Mouse (Mus musculus) forebrain, embryonic 11.5 days (tissue): ENCODE measurements around the gene Tmem222. TPM values are rescaled to one million over a fixed set of nuclear protein-coding genes. Genes with fewer than 3 reads are reported as not detected.

Source experiments
- ATAC-seq: fragments of 200-750 bp; cut with Nextera tagmentation; replicated peaks from 2 replicates; pipeline ENCODE4 v1.8.0; 2017; ENCODE audit warnings: moderate TSS enrichment; ENCODE audit not compliant: low FRiP score
- DNase-seq: peaks from one replicate; pipeline ENCODE4 v3.0.0-alpha.2; 2017; ENCODE audit warnings: low spot score
- H3K27ac ChIP-seq: fragments of 300-500 bp; sonication (generic); 2 replicates; pipeline ENCODE4 v1.5.1; 2014; ENCODE audit warnings: low read depth, low read length
- H3K27me3 ChIP-seq: fragments of 300-500 bp; sonication (generic); 2 replicates; pipeline ENCODE4 v1.6.1; 2014; ENCODE audit warnings: mild to moderate bottlenecking, low read length, mixed read lengths; ENCODE audit not compliant: control insufficient read depth, insufficient read depth
- H3K36me3 ChIP-seq: fragments of 300-500 bp; sonication (generic); 2 replicates; pipeline ENCODE4 v1.6.1; 2014; ENCODE audit warnings: mild to moderate bottlenecking, low read length, moderate library complexity, mixed read lengths; ENCODE audit not compliant: control insufficient read depth, insufficient read depth
- H3K4me1 ChIP-seq: fragments of 300-500 bp; sonication (generic); replicated peaks from 2 replicates; pipeline ENCODE4 v1.6.1; 2014; ENCODE audit warnings: low read length, mixed read lengths; ENCODE audit not compliant: control insufficient read depth, insufficient read depth
- H3K4me2 ChIP-seq: fragments of 300-500 bp; sonication (generic); 2 replicates; pipeline ENCODE4 v1.6.1; 2014; ENCODE audit warnings: low read depth, mild to moderate bottlenecking, low read length, moderate library complexity, mixed read lengths; ENCODE audit not compliant: severe bottlenecking
- H3K4me3 ChIP-seq: fragments of 300-500 bp; sonication (generic); 2 replicates; pipeline ENCODE4 v1.5.1; 2014; ENCODE audit warnings: low read depth, low read length
- H3K9ac ChIP-seq: fragments of 300-500 bp; sonication (generic); 2 replicates; pipeline ENCODE4 v1.6.1; 2014; ENCODE audit warnings: low read length
- H3K9me3 ChIP-seq: fragments of 300-500 bp; sonication (generic); 2 replicates; pipeline ENCODE4 v1.6.1; 2016; ENCODE audit warnings: low read length, mixed read lengths; ENCODE audit not compliant: control insufficient read depth
- WGBS: fragments of 180-500 bp; shearing (Covaris S2); extraction: QIAGEN DNeasy Blood & Tissue Kit; methylation state at CpG from one replicate; pipeline ENCODE4 v1.1.7; 2014; 5-methylcytosine and 5-hydroxymethylcytosine counted together
- polyA plus RNA-seq: library from polyadenylated mRNA; unstranded; fragments of >200 nt; fragmentation: Nextera tagmentation; extraction: Ambion mirVana; gene quantifications from 2 replicates; pipeline ENCODE4 v1.2.1, GENCODE M21; 2014

Gene Tmem222
- polyA plus RNA-seq, 1 experiment from 2014 or later, result 80.6 TPM

DNA sequence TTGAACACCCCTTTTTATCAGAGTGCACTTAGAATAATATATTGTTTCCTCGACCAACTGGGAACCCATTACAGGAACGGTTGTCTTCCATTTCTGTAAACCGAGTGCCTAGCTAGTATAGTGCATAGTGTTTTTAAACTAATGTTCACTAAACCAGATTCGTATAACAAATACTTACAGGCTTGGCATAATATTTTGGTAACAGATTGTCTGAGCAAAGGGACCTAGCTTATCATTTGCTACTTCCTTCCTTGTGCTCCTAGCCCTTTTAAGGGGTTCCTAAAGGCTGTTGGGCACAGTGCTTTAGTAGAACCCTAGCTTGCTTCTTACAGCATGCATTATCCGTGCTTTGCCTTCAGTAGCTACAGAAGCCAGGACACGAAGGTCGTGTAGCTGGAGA is 3.9 kb upstream of the Tmem222 start:
- DNase-seq, result no peak
- 51% methylated on average over 7 of the region's 7 CpGs for WGBS
- no peak overlapping the region for H3K4me2 ChIP-seq
- H3K4me3 ChIP-seq, result no peak overlapping the region
- peak overlapping the region; percentile 59; the same call in 1 of the 2 replicates for H3K27ac ChIP-seq
- H3K36me3 ChIP-seq, result no peaks in the 10 kb centered on the region
- peaks cover 4% of the 10 kb centered on the region; the same call in 1 of the 2 replicates for H3K4me1 ChIP-seq
- H3K27me3 ChIP-seq, result no peaks in the 10 kb centered on the region
- H3K9me3 ChIP-seq, result no peaks in the 10 kb centered on the region
- ATAC-seq, result no peak
- H3K9ac ChIP-seq, result 0 out of 2 replicates have a peak overlapping the region, but pooled peaks have one; percentile 12

DNA sequence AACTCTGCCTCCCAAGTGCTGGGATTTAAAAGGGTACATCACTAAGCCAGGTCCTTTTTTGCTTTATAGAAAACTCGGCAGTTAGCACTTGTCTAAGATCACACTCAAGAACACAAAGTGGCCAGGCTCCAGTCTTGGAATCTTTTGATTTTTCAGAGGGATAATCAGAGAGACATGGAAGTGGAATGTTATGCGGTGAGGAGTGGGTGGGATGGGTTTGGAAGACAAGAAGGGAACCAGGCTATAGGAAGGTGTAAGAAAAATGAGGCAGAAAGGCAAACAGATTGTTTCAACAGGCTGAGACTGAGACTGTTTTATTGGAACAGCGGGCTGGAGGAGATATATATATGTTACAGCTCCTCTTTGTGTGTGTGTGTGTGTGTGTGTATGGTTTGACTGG is 890 bp upstream of the Tmem222 start:
- H3K4me3 ChIP-seq, result peak overlapping the region; percentile 66; the same call in 1 of the 2 replicates
- 86% methylated on average over 3 of the region's 3 CpGs for WGBS
- DNase-seq (no peak), ATAC-seq (no peak)
- no peaks in the 10 kb centered on the region for H3K27me3 ChIP-seq
- peak overlapping the region; percentile 62; the same call in 1 of the 2 replicates for H3K4me2 ChIP-seq
- peaks cover 8% of the 10 kb centered on the region; the same call in 1 of the 2 replicates for H3K4me1 ChIP-seq
- no peaks in the 10 kb centered on the region for H3K9me3 ChIP-seq
- peak overlapping the region; percentile 90; the same call in 1 of the 2 replicates for H3K27ac ChIP-seq
- no peaks in the 10 kb centered on the region for H3K36me3 ChIP-seq
- H3K9ac ChIP-seq, result no peak overlapping the region; the same call in 1 of the 2 replicates

DNA sequence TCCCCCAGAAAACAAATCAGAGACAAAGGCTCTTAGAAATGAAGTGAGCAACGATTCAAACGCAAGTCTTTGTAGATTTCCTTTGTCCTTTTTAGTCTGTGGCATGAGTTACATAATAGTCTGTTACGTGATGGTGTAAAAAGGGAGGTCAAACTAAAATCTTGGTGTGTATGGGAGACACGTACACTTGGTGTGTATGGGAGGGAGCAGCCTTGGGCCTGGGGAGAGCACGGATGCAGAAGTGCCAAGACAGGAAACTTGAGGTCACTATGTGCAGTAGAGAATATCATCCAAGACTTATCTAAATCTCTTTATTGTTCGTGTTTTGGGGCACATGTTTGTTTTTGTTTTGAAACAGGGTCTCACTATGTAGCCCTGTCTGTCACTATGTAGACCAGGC is 475 bp upstream of the Tmem222 start:
- WGBS, result 26% methylated on average over 6 of the region's 6 CpGs

DNA sequence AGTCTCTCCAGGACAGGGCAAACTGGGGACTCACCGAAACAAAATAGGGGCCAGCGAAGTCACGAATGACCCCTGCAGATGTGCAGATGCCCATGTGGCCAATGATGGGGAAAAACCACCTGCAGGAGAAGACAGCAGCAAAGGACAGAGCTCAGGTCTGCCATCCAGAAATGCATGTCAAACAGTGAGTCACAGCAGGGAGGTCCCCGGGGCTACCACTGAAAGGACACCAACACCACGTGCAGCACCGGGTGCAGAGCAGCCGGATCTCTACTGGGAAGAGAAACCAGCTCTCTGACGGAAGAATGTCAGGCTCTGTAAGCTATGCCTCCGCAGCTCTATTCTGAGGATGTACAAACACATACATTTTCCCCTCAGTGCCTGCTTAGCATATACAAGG is 6.7 kb downstream of the Tmem222 start:
- Histone ChIP-seq H3K4me3 (no peak overlapping the region), H3K36me3 (peaks cover 6% of the 10 kb centered on the region; the same call in 1 of the 2 replicates), H3K4me2 (no peak overlapping the region), H3K9ac (no peak overlapping the region), H3K4me1 (0 out of 2 replicates have a peak, but pooled peaks cover 2% of the 10 kb centered on the region), H3K27ac (no peak overlapping the region), H3K27me3 (no peaks in the 10 kb centered on the region), H3K9me3 (no peaks in the 10 kb centered on the region)
- WGBS, result 88% methylated on average over 9 of the region's 9 CpGs
- no peak for DNase-seq
- ATAC-seq, result no peak

More for the DNA sequence above, 475 bp upstream of the Tmem222 start:
- Histone ChIP-seq H3K4me3 (peak overlapping the region; percentile 66), H3K9ac (peak overlapping the region; percentile 80), H3K27ac (peak overlapping the region; percentile 90), H3K27me3 (no peaks in the 10 kb centered on the region), H3K4me2 (peak overlapping the region; percentile 62), H3K4me1 (peaks cover 8% of the 10 kb centered on the region; the same call in 1 of the 2 replicates), H3K36me3 (no peaks in the 10 kb centered on the region), H3K9me3 (no peaks in the 10 kb centered on the region)
- ATAC-seq (no peak; the same call in 1 of the 2 replicates), DNase-seq (no peak)

DNA sequence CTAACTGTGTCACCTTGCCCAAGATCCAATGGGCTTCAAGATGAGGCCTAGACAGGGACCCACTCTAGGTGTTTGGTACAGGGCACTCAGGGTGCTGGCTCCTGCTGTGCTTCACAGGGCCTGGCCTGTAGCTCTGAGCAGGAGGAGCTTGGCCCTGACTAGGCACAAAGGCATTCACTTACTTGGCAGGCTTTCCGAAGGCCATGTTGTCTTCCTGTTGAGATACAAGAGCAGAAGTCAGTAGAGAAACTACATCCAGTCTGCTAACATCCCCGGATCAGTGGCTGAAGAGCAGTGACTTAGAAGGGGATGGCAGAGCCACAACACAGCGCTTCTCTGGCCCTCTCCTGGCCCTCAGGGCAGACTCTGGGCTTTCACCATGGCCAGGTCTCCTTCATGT is 8.0 kb downstream of the Tmem222 start:
- WGBS, result 93% methylated on average over 3 of the region's 3 CpGs
- DNase-seq, result no peak
- no peak overlapping the region for H3K4me3 ChIP-seq
- no peak overlapping the region for H3K4me2 ChIP-seq
- no peaks in the 10 kb centered on the region for H3K4me1 ChIP-seq
- H3K9me3 ChIP-seq, result no peaks in the 10 kb centered on the region; the same call in 1 of the 2 replicates
- H3K36me3 ChIP-seq, result peaks cover 8% of the 10 kb centered on the region; the same call in 1 of the 2 replicates
- H3K27me3 ChIP-seq, result no peaks in the 10 kb centered on the region
- no peak overlapping the region for H3K9ac ChIP-seq
- no peak for ATAC-seq
- H3K27ac ChIP-seq, result no peak overlapping the region

DNA sequence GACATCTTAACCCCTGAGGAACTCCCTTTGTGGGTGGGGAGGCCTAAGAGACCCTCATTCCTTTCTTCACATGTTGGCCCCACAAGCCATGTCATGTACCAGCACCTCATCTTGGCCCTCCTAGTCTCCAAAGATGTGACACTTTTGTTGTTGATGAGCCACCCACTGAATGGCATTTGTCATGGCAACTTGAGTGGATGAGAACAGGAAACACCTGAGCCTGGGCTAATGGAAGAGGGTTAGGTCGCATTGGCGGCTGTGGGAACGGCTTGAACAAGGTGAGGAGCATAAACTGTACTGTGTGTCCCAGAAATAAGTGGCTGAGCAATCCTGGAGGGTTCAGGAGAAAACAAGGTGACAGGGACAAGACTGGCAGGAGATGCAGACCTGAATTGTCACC is 8.7 kb downstream of the Tmem222 start:
- no peak for DNase-seq
- H3K9ac ChIP-seq, result no peak overlapping the region
- H3K36me3 ChIP-seq, result peaks cover 12% of the 10 kb centered on the region; the same call in 1 of the 2 replicates
- no peak for ATAC-seq
- H3K9me3 ChIP-seq, result no peaks in the 10 kb centered on the region; the same call in 1 of the 2 replicates
- no peak overlapping the region for H3K27ac ChIP-seq
- no peak overlapping the region for H3K4me3 ChIP-seq
- H3K27me3 ChIP-seq, result no peaks in the 10 kb centered on the region
- H3K4me2 ChIP-seq, result no peak overlapping the region
- H3K4me1 ChIP-seq, result no peaks in the 10 kb centered on the region
- 92% methylated on average over 3 of the region's 3 CpGs for WGBS

DNA sequence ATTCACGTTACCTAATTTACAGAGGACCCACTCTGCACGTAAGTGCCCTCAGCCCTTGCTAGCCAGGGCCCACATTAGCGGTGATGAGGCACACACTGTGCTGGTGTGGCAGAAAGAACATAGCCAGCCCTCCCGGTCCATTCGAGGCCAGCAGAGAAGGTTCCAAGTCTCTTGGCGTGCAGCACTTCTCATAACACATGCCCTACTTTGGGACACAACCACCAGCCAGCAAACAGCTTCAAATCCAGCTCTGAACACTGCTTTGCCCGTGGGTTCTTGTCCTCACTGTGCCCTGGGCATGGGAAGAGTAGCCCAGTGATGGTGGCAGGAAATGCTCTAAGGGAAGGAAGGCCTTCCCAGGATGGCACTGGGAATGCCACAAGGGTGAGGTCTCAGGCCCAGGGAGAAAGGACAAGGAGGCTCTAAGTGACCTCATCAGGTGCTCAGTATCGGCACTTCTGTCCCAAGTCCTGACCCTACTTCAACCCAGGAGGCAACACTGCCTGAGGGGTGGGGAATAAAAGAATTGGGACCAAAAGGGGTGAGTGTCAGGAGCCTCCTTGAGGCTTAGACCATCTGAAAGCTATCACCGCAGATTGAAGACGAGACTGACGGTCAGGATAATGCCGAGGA is 11.2 kb downstream of the Tmem222 start:
- H3K36me3 ChIP-seq, result peaks cover 12% of the 10 kb centered on the region; the same call in 1 of the 2 replicates
- H3K9me3 ChIP-seq, result no peaks in the 10 kb centered on the region; the same call in 1 of the 2 replicates
- H3K4me2 ChIP-seq, result no peak overlapping the region
- no peaks in the 10 kb centered on the region for H3K27me3 ChIP-seq
- 93% methylated on average over 12 of the region's 12 CpGs for WGBS
- DNase-seq, result no peak
- ATAC-seq, result no peak
- H3K27ac ChIP-seq, result no peak overlapping the region
- no peaks in the 10 kb centered on the region for H3K4me1 ChIP-seq
- no peak overlapping the region for H3K4me3 ChIP-seq
- H3K9ac ChIP-seq, result no peak overlapping the region

DNA sequence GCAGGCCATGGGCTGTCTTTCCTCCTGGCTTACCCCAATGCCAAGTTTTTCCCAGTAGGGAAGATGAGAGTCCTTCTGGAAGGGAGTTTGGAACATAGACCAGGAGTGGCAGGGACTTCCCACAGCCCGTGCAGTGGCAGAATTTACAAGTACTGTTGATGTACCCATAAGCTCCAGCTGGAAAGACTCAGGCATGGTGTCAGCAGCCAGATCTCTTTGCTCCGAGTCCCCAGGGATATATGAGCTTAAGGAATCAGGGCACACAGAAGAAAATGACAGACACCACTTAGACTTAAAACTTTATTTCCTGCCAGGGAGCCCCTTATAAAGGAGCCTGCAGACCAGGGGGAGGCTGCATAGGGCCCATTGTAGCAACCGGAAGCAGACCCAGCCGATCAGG is 11.8 kb downstream of the Tmem222 start:
- Histone ChIP-seq H3K4me3 (no peak overlapping the region), H3K9ac (no peak overlapping the region), H3K9me3 (no peaks in the 10 kb centered on the region; the same call in 1 of the 2 replicates), H3K4me2 (no peak overlapping the region), H3K27ac (no peak overlapping the region), H3K36me3 (peaks cover 12% of the 10 kb centered on the region; the same call in 1 of the 2 replicates), H3K27me3 (no peaks in the 10 kb centered on the region), H3K4me1 (no peaks in the 10 kb centered on the region)
- DNase-seq (no peak), ATAC-seq (no peak)
- WGBS, result 95% methylated on average over 4 of the region's 4 CpGs
